Mouse (Mus musculus): ENCODE data around the gene Arhgef7. TPM values are rescaled to one million over a fixed set of nuclear protein-coding genes. Genes with fewer than 3 reads are reported as not detected.
"Not testable (repeated sequence)": the region's sequence is repeated elsewhere in the genome, so short reads cannot be mapped to it uniquely, and the experiment has no call there.

The Arhgef7 gene
- total RNA-seq, 1 experiment from 2014 or later: 20.5 TPM

DNA sequence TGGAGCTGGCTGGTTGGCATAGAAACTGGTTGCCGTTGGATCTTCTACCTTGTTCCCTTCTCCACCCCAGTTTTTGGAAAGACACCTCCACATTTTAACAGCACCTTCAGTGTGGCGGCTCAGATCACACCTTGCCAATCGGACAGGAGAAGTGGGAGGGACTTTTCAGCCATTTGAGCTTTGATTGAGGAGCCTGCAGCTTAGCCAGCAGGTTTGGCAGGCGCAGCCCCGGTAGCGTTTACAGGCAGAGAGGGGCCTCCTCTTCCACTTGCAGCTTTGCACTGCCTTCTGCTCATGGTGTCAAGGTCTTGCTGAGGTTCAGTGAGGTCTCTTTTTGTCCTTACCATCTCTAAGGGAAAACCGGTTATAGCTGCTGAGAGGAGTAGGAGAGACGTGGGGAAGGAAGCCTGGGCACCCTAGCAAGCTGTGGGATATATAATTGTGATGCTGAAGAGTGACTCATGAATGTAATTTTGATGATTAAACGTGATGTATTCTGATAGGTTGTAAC is 95.1 kb downstream of the Arhgef7 start:
- no peak for ATAC-seq (replicated peaks; ENCODE audit: low read depth, poor library complexity, severe bottlenecking)

DNA sequence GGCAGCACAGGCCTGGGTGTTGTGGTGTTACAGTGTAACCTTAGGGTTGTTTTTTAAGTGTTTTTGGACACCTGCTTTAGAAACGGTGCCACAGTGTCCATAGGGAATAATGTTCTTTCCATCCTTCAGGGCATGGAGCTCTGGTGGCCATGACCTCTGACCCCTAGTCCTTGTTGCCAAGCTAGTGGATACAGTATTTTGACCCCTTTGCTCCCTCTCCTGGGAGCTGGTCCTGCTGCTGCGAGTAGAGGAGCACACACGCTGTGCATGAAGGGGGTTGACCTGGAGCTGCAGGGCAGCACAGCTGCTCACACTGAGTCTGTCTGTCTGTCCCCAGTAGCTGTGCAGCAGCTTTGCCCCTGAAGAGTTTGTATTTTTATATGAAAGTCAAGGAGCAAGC is 98.2 kb downstream of the Arhgef7 start:
- ATAC-seq (replicated peaks; ENCODE audit: low read depth, poor library complexity, severe bottlenecking): no peak

DNA sequence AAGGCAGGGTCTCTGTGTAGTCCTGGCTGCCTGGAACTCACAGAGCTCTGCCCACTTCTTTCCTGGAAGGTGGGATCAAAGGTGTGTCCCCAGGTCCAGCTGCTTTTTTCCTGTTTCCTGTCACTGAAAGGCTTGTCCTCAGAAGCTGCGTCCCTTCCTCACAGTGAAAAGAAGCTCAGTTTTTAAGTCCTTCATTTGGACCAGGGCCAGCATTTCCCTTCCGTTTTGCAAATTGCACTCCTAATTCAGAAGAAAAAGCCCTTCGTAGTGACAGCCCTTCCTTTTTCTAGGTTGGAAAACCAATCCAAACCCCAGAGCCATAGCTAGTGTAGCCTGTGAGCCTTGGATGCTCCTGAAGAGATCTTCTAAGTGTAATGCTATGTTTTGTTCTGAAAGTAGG is 99.8 kb downstream of the Arhgef7 start:
- ATAC-seq (replicated peaks; ENCODE audit: low read depth, poor library complexity, severe bottlenecking): no peak

DNA sequence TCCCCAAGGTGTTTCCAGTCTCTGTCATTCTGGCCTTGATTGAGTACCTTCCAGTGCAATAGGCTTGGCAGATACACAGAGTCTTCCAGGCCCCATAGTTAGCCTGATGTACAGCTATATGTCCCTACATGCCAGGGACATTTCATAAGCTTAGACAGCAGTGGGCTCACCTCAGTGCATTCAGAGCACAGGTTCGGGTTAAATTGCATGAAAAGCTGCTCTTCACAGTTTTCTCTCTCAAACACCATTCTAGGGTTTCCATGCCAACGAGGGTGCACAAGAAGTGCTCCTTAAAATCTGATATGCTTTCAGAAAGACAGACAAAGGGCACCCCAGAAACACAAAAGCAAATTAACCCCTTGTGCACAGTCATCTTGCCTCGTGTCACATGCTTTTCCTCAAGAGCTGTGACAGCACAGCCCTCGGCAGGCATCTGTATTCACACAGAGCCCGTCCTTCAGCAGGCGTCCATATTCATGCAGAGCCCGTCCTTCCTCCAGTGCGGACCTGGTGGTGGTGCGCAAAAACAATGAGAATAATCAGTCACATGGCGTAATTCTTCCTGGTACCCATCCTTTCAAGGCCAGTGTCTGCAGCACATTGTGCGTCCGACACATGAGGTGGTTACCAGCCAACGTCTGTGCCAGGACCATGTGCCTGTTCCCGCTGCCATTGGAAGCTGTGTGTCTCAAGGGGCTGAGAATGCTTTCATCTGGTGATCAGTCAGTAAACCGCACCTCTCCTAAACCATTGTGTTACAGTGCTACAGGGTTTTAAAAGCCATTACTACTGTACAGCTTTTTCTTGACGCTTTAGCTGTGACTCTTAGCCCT is 102.9 kb downstream of the Arhgef7 start:
- no peak for ATAC-seq (replicated peaks; ENCODE audit: low read depth, poor library complexity, severe bottlenecking)

DNA sequence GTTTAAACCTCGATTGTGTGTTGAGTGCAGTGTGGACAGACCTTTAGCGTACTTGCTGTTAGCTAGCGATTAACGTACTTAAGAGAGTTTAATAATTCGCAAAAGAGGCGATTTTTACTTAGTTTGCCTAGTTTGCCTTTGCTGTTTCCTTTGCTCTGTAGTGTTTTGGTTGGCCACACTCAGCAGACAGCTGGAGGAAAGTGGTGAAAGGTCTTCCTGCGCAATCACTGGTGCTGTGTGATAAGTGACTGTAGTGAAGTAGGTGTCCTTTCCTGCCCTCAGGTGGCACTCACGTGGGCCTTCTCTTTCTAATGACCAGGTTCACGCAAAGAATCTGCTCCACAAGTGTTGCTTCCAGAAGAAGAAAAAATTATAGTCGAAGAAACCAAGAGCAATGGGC is 103.7 kb downstream of the Arhgef7 start:
- no peak for ATAC-seq (replicated peaks; ENCODE audit: low read depth, poor library complexity, severe bottlenecking)

DNA sequence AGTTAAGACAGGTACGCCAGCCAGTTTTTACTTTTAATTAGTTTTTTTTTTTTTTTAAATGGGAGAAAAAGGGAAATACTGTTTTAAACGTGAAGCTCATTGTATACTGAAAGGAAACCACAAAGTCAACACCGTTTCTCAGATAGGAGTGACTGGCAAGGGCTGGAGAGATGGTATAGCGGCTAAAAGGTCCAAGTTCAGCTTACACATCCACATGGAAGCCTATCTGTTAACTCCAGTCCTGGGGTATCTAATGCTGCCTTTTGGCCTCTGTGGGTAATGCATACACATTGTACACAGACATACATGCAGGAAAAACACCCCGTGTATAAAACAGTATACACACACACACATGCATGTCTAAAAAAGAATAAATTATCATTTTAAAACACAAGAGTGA is 104.4 kb downstream of the Arhgef7 start:
- peak; percentile 57 for ATAC-seq (replicated peaks; ENCODE audit: low read depth, poor library complexity, severe bottlenecking)

DNA sequence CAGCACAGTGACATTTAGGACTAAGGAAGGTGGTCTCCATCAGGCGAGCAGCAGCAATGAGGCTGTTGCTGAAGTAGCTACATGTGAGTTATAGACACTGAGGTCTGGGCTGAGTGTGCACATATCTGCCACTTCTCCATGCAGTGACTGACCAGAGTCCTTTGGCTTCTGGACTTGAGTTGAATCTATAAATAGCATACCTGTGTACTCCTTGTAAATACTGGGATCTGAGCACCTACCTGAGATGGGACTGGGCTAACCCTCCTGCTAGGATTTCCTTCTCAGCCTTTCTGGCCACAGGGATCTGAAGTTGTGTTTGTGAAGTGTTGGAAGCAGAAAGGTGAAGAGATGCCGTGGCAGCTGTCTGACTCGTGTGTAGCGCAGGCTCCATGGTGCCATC is 105.6 kb downstream of the Arhgef7 start:
- ATAC-seq (replicated peaks; ENCODE audit: low read depth, poor library complexity, severe bottlenecking): no peak

DNA sequence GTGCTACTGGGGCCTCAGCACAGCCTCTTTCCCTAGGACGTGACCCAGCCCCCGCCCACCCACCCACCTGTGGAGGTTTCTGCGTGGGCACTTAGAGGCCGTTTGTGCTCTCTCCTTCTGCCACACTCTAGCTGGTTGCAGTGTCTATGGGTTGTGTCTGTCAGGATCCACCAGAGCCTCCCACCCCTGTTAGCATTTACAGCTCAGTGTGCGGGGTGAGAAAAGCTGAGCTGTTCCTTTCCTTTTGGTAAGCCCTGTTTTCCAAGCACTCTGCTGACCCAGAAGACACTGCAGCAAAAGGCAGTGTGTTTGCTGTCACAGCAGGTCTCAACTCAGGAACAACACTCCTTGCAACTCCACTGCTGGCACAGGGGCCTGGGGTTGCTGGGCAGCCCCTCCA is 106.7 kb downstream of the Arhgef7 start:
- no peak for ATAC-seq (replicated peaks; ENCODE audit: low read depth, poor library complexity, severe bottlenecking)

DNA sequence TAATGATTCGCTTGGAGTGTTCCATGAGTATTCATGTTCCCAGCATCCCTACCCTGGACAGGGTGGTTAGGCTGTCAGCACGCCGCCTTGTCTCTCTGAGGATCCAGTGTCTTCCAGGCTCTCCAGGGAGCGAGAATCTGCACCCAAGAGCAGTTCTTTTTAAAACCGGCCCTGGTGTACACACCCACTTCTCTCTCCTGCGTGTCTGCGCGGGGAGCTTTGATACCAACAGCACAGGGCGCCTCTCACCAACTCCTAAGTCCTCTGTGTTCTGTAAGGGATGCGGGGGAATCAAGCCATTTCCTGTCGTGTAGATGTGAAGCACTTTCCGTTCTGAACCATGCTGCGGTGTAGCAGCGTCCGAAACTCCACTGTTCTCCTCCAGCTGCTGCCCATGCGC is 107.2 kb downstream of the Arhgef7 start:
- no peak for ATAC-seq (replicated peaks; ENCODE audit: low read depth, poor library complexity, severe bottlenecking)

DNA sequence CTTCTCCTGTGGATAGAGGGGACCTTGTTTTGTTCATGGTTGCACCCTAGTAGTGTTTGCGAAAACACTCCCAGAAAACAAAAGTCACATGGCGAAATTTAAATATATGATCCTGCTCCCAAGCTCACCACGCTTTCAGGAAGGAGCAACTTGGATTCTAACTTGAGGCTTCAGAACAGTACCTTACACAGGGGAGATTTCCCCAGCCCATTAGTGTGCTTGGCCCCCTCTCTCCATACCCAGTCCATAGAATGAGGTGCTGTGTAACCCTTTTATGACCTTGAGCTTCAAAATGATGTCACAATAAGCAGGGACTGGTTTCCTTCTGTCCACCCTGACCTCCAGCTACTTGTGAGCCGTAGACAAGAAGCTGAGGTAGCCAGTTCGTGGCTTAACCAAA is 112.7 kb downstream of the Arhgef7 start, which contains the start of gene Tex29:
Gene Tex29 (plus strand): TSS at position 301 of the 400 bp plus-strand sequence.
- ATAC-seq (replicated peaks; ENCODE audit: low read depth, poor library complexity, severe bottlenecking): no peak

DNA sequence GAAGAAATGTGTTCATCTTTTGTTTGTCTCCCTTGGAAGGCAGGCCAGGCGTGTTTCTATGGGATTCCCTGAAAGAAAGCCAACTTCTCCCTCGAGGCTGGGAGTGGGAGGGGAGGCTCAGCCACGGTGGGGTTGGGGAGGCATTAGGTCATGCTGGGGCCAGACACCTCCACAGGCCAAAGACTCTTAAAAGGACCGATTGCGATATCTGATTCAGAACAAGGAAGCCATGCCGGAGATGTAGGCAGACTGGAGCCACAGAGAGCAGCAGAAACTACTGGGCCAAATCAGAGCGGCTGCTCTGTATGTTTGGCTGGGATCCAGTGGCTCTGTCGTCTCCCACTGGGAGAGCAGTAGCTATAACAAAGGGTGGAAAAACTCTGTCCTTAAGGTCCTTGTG is 114.0 kb downstream of the Arhgef7 start:
- no peak for ATAC-seq (replicated peaks; ENCODE audit: low read depth, poor library complexity, severe bottlenecking)

DNA sequence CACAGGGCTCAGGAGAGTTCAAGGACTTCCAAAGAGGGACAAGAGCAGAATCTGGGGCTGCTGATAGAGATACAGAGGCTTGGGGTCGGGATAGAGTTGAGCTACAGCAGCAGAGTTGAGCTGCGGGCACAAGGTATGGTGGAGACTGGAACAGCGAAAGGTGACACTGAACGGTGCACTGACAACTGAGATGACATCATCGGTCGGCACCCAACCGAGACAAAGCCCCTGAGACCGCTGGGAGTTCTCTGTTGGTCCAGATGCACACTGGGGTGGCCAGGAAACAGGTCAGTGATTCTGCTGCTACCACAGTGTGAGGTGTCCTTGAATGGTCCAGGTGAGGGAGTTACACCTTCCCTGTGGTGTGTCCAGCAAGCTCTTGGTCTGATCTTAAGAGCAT is 115.2 kb downstream of the Arhgef7 start:
- ATAC-seq (replicated peaks; ENCODE audit: low read depth, poor library complexity, severe bottlenecking): no peak

DNA sequence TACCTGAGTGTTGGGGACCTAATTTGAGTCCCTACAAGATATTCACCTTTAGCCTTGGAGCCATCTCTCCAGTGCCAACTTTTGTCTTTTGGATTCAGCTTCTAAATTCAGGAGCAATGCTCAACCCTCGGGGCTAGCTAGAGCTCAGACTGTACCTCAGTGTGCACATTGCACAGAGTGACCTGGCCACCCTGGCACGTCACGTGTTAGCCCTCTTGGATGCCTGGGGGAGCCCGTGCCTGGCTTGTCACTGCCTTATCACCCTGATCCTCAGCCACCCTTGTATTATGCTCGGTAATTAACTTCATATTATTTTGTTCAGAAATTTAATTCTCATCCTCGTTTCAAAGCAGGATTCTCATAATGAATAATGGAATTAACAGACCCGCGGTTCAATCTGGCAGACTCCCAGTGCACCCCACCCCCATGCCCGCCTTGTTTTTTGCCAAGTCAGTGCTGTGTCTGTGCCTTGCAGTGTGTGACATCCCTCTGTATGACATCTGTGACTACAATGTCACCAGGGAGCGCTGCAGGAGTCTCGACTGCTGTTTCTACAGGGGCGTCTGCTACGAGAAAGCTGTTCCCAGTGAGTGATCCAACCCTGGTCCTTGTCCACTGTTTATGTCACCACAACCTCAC is 116.3 kb downstream of the Arhgef7 start:
- no peak for ATAC-seq (replicated peaks; ENCODE audit: low read depth, poor library complexity, severe bottlenecking)

DNA sequence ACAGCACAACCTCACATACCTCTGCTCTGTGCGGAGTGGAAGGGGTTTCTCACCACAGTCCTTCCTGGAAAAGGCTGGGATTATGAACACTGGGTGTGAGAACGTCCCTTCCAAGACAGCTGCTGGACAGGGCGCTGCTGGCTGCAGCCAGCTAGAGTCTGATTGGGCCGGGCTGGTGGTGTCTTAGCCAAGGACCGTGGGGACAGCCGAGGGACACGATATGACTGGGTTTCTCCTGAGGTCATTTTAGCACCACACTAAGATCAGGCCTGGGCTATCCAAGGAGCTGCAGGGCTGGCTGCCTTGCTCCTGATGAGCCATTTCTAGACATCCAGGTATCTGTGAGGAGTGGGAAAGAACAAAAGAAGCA is 116.8 kb downstream of the Arhgef7 start:
- ATAC-seq (replicated peaks; ENCODE audit: low read depth, poor library complexity, severe bottlenecking): no peak

DNA sequence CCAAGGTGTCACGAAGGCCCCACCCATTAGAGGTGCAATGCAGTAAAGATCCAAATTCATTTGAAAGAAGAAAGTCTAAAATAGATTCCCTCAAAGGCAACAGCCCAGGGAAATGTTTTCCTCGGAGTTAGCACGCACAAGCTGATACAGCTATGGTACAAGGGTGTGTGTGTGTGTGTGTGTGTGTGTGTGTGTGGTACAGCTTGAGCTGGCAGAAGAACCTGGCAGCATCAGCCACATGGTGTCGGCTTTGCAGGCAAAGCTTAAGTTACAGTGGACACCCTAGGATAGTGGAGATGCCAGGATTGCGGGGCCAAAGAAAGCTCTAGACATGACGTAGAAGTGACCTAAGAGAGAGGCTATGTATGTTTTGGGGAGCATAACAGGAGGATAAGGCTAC is 119.3 kb downstream of the Arhgef7 start:
- no peak for ATAC-seq (replicated peaks; ENCODE audit: low read depth, poor library complexity, severe bottlenecking)

DNA sequence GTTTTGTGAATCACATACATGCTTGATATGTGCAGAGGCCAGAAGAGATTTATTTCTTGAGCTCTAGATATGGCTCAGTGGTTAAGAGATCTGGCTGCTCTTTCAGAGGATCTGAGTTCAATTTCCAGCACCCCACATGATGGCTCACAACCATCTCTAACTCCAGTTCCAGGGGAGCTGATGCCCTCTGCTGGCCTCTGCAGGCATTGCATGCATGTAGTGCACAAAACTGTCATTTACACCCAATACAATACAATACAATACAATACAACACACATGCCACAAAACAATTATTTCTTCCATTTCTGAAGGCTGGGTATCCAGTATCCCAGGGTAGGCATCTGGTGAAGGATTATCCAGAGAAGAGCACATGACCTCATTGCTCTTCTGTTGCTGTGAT is 140.3 kb downstream of the Arhgef7 start:
- ATAC-seq (replicated peaks; ENCODE audit: low read depth, poor library complexity, severe bottlenecking): no peak

DNA sequence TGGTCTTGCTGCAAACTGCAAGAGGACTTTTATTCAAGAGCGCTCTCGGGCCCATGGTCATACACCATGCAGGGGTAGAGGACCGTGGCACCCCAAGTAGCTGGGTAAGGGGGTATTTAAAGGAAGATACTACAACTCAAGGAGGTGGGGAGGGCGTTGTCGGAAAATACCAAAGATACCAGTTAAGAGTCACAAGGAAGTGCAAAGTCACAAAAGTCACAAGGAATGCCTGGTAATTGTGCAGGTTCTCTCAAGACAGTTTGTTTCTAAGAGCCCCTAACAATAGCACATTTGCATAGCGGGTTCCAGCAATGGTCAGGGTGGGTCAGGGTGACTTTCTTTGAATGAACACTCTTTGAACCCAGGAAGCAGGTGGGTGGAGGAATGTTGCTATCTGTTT is 146.7 kb downstream of the Arhgef7 start:
- ATAC-seq (replicated peaks; ENCODE audit: low read depth, poor library complexity, severe bottlenecking): not testable (repeated sequence)

DNA sequence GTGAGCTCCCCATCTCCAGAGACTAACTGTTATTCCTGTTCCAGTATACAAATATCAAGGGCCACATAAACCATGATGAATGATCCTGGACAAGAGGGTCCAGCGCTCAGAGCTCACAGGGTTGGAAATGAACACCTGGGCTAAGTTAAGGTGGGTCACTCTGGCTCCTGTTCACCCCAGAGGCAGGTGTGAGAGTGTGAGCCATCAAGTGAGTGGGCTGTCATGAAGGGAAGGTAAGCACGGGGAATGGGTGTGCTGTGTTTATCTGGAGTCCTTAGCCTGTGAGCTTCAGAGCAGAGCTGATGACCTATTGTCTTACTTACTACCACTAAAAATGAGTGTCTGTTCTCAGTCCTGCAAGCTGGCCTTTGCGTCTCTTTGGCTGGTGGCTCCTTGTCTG is 157.1 kb downstream of the Arhgef7 start:
- no peak for ATAC-seq (replicated peaks; ENCODE audit: low read depth, poor library complexity, severe bottlenecking)

Data from common myeloid progenitor, adult 5-6 weeks (primary cell).